Mouse (Mus musculus) megakaryocyte, embryonic 14.5 days (primary cell): ENCODE measurements at regions not wholly inside any gene's neighbourhood (a gene's known extent, or its start where the extent isn't known, plus 50 kb on each side); places are given as distances from the start of the nearest gene placed in this dataset.
A peak's percentile ranks its signal among the peaks of the same experiment; 100 is the strongest.

Source experiments
- H3K27me3 ChIP-seq: replicated peaks from 2 replicates; pipeline ENCODE3; 2012; ENCODE audit warnings: inconsistent platforms
- H3K36me3 ChIP-seq: replicated peaks from 2 replicates; pipeline ENCODE3; 2012; ENCODE audit warnings: low read length, inconsistent platforms, mixed read lengths
- H3K4me1 ChIP-seq: 2 replicates; pipeline ENCODE4 v1.6.1; 2012; ENCODE audit warnings: inconsistent platforms
- H3K4me3 ChIP-seq: replicated peaks from 2 replicates; pipeline ENCODE3; 2012; ENCODE audit warnings: moderate library complexity, mild to moderate bottlenecking, inconsistent platforms
- H3K9me3 ChIP-seq: 2 replicates; pipeline ENCODE4 v1.6.1; 2012; ENCODE audit warnings: inconsistent platforms
- FLI1 ChIP-seq: IDR thresholded peaks from 2 replicates; pipeline ENCODE4 v1.6.1; 2012; ENCODE audit warnings: low read length, inconsistent platforms, mixed read lengths
- GATA1 ChIP-seq: IDR thresholded peaks from 3 replicates; pipeline ENCODE4 v1.6.1; 2012; ENCODE audit warnings: mixed read lengths, low read length, inconsistent platforms, borderline replicate concordance

DNA sequence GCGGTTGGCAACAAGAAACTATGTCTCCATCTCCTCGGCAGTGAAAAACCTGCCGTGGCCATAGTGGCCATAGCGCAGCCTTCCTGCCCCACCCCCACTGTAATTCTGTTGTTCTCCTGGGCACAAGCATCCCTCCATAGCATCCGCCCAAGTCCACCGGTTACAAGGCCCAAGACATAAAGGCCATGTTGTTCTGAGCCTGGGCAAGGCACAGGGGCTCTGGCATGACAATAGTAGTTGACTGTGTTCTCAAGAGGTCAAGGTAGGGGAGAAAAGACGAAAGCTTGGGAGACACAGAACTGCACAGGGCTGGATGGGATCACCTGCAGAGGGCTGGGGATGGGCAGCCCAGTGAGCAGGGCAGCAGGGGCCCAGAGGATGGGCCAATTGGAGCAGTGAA, 112.9 kb upstream of the Gli2 start:
- Histone ChIP-seq H3K9me3 (peaks cover 20% of the 10 kb centered on the region), H3K4me3 (no peak overlapping the region), H3K27me3 (no peaks in the 10 kb centered on the region), H3K4me1 (no peaks in the 10 kb centered on the region), H3K36me3 (no peaks in the 10 kb centered on the region)
- TF ChIP-seq FLI1 (no peak), GATA1 (no peak)

DNA sequence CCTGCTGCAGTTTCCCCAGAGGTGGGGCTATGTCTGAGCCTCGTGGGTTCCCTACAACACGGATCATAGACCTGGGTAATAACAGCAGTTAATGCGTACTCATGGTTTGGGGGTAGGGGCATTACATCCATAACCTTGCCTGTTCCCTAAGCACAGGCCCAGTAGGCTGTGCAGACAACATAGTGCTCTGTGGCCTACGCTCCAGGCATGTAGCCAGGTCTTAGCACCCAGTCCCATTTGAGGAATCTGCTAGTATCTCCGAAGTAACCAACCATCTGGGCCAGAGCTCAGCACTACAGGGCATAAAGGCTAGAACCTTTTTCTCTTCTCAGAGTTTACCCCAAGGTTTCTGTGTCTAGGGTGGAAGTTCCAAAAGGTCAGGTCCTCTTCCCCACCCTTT, 111.4 kb upstream of the Gli2 start:
- Histone ChIP-seq H3K4me3 (no peak overlapping the region), H3K36me3 (no peaks in the 10 kb centered on the region), H3K9me3 (peaks cover 21% of the 10 kb centered on the region), H3K27me3 (no peaks in the 10 kb centered on the region), H3K4me1 (no peaks in the 10 kb centered on the region)
- TF ChIP-seq FLI1 (no peak), GATA1 (no peak)

DNA sequence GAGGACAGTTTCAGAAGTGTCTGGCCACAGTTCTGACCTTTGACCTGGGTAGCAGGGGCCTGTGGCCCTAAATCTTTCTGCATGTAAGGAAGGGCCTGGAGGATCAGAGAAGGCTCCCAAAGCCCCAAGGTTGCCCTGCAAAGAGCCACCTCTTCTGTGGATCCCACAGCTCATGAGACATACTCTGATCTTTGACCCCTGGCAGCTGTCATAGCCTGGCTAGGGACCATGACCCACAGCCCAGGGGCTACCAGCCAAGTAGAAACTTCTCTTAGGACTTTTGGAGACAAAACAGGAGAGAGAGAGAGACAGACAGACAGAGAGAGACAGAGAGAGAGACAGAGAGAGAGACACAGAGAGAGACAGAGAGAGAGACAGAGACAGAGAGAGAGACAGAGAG, 110.4 kb upstream of the Gli2 start:
- TF ChIP-seq GATA1 (no peak), FLI1 (no peak)
- no peak overlapping the region for H3K4me3 ChIP-seq
- H3K4me1 ChIP-seq = no peaks in the 10 kb centered on the region
- no peaks in the 10 kb centered on the region for H3K36me3 ChIP-seq
- H3K27me3 ChIP-seq = no peaks in the 10 kb centered on the region
- peaks cover 18% of the 10 kb centered on the region for H3K9me3 ChIP-seq

DNA sequence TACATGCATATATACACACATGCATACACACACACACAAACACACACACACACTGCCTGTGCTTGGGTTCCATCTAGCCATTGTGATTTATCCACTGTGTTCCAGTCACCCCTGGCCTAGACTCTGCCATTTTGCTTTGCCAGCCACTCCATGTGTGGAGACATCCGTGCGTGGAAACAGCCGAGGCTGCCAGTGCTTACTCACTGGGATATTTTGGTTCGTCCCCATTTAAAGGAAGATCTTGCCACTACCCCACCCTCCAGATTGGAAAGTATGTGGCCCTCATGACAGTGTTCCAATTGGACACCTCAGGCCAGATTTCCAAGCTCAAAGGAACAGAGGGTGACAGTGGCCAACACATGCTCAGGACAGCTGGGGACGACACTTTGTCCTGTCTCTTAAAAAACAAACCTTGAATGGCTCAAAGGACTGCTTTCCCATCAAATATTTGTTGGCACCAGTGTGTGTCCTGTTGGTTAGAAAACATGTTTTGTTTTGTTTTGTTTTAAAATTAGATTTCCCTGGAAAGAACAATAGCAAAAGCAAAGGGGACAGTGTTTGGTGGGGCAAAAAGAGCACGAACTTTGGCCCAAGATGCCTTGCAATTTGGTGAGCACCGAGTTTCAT, 109.8 kb upstream of the Gli2 start:
- H3K36me3 ChIP-seq = no peaks in the 10 kb centered on the region
- H3K4me1 ChIP-seq = no peaks in the 10 kb centered on the region
- H3K27me3 ChIP-seq = no peaks in the 10 kb centered on the region
- H3K9me3 ChIP-seq = peaks cover 15% of the 10 kb centered on the region
- no peak overlapping the region for H3K4me3 ChIP-seq
- TF ChIP-seq GATA1 = no peak
- TF ChIP-seq FLI1 = no peak

DNA sequence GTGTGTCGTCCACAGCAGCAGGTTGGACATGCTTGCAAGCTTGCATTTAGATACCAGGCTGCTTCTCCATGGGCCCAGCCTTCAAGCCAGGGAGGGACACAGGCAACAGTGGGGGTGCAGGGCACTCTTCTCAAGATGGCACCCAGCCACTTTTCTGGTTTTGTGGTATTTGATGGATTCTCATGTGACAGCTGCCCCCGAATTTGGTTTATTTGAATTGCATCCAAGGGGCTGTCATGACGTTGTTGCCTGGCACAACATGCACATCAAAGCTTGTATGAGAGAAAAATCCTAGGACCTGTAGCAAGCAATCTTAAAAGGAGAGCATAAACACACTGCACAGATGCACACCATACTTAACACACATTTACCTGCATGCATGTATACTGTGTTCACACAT, 108.3 kb upstream of the Gli2 start:
- H3K36me3 ChIP-seq = no peaks in the 10 kb centered on the region
- H3K9me3 ChIP-seq = peaks cover 17% of the 10 kb centered on the region
- no peaks in the 10 kb centered on the region for H3K4me1 ChIP-seq

DNA sequence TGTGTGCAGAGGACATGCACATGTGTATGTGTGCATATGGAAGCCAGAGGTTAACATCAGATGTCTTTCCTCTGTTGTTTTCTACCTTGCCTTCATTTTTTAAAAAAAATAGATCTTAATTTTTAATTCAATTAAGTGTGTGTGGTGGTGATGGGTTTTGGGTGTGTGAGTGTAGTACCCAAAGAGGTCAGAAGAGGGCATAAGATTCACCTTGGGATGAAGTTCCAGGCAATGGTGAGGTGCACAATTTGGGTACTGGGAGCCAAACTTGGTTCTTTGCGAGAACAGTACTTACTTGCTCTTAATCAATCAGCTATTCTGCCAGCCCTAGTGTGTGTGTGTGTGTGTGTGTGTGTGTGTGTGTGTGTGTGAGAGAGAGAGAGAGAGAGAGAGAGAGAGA, 106.9 kb upstream of the Gli2 start:
- no peak overlapping the region for H3K4me3 ChIP-seq
- peaks cover 14% of the 10 kb centered on the region for H3K9me3 ChIP-seq
- H3K27me3 ChIP-seq = no peaks in the 10 kb centered on the region
- H3K36me3 ChIP-seq = no peaks in the 10 kb centered on the region
- TF ChIP-seq GATA1 (no peak), FLI1 (no peak)
- H3K4me1 ChIP-seq = no peaks in the 10 kb centered on the region

More for the DNA sequence above, 108.3 kb upstream of the Gli2 start:
- no peaks in the 10 kb centered on the region for H3K27me3 ChIP-seq
- no peak for TF ChIP-seq GATA1
- peak overlapping the region; percentile 0 for H3K4me3 ChIP-seq

DNA sequence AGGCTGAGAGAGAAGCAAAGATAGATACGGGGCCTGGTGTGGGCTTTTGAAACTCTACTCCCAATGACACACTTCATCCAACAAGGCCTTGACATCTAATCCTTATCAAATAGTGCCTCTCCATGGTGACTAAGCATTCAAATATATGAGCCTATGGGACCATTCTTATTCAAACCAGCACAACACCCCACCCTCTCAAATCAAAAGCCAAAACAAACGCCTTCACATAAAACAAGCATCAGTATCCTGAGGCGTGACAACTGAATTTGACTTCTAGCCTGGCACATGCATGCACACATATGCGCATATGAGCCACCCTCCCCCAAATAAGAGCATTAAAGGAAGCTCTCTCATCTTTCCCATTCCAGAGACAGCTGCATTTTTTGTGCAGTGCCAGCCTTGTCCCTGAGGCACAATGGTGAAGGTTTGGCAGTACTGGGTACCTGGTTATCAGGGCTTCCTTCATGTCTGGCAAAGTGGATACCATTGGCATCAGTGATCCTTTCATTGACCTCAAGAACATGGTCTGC, 103.8 kb upstream of the Gli2 start:
- H3K27me3 ChIP-seq = no peaks in the 10 kb centered on the region
- H3K36me3 ChIP-seq = no peaks in the 10 kb centered on the region
- TF ChIP-seq FLI1 (no peak), GATA1 (no peak)
- H3K4me1 ChIP-seq = no peaks in the 10 kb centered on the region
- H3K4me3 ChIP-seq = no peak overlapping the region
- H3K9me3 ChIP-seq = peaks cover 22% of the 10 kb centered on the region

DNA sequence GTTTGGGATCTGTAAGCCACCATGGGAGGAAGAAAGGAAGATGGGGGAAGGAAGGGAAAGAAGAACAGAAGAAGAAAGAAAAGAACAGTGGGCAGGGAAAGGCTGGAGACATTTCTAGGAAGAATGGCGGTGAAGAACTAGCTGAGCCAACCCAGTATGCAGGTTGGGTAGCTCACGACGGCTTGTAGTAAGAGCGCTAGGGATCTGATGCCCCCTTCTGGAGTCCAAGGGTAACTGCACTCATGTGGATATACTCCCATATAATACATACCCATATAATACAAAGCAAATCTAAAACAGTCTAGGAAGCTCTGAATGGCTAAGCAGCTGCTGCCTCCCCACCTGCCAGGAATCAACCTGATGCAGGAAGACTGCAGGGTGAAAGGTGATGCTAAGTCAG, 100.2 kb upstream of the Gli2 start:
- TF ChIP-seq GATA1 (no peak), FLI1 (no peak)
- H3K4me1 ChIP-seq = no peaks in the 10 kb centered on the region
- no peaks in the 10 kb centered on the region for H3K36me3 ChIP-seq
- no peak overlapping the region for H3K4me3 ChIP-seq
- no peaks in the 10 kb centered on the region for H3K27me3 ChIP-seq
- peaks cover 10% of the 10 kb centered on the region for H3K9me3 ChIP-seq

DNA sequence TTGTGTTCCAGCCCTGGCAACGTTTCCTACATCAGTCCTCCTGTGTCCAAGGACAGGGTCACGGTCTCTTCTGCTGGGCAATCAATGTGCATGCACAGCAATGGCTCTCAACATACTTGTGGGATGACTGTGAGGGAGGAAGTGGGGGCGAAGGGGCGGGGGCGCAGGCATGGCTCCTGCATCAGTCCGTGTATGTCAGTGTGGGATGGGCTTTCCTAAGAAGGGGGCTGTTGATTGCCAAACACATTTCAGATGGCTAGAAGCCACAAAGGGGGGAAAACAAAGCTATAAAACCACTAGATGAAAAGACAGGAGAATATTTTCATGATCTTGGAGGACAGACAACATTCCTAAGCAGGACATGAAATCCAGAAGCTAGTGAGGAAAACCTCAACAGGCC, 99.4 kb upstream of the Gli2 start:
- Histone ChIP-seq H3K27me3 (no peaks in the 10 kb centered on the region), H3K36me3 (no peaks in the 10 kb centered on the region), H3K9me3 (peaks cover 10% of the 10 kb centered on the region), H3K4me1 (no peaks in the 10 kb centered on the region), H3K4me3 (no peak overlapping the region)
- no peak for TF ChIP-seq FLI1

DNA sequence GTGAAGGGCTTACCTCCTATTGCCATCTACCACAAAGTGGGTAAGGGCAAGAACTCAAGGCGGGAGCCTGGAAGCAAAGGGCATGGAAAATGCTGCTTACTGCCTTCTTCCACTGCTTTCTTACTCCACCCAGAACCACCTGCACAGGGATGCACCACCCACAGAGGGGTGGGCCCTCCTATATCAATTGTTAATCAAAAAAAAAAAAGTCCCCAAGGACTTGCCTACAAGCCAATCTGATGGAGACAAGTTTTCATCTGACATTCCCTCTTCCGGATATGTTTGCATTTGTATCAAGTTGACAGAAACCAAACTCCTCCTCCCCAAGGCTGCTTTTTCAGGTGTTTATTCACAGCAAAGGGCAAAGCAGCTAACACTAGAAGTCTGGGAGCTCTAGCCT, 94.1 kb upstream of the Gli2 start:
- no peaks in the 10 kb centered on the region for H3K9me3 ChIP-seq
- no peaks in the 10 kb centered on the region for H3K36me3 ChIP-seq
- TF ChIP-seq FLI1 = no peak
- no peak for TF ChIP-seq GATA1

DNA sequence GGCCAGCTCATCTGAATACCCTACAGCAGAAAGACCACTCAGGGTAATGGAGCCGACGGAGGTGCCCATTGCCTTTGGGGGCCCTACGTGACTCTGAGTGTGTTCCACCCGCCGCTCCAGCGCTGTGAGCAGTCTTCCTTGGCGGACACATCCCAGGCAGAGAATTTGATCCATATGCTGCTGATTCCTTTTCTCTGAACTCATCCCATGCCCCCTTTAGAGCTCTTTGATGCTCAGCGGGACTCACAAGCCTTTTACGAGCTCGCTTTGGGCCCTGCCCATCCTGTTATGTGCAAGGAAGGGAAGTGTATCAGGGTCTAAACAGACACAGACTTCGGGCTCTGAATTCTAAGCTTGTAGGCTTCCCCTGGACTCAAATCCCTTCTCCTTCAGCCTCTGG, 90.4 kb upstream of the Gli2 start:
- Histone ChIP-seq H3K27me3 (no peaks in the 10 kb centered on the region), H3K9me3 (no peaks in the 10 kb centered on the region), H3K4me3 (no peak overlapping the region), H3K4me1 (no peaks in the 10 kb centered on the region), H3K36me3 (no peaks in the 10 kb centered on the region)
- TF ChIP-seq GATA1 (no peak), FLI1 (no peak)

More for the DNA sequence above, 94.1 kb upstream of the Gli2 start:
- no peaks in the 10 kb centered on the region for H3K4me1 ChIP-seq
- H3K4me3 ChIP-seq = no peak overlapping the region
- H3K27me3 ChIP-seq = no peaks in the 10 kb centered on the region
